Mouse (Mus musculus) heart, embryonic 11.5 days (tissue): ENCODE data around the gene Rmi2. TPM values are rescaled to one million over a fixed set of nuclear protein-coding genes. Genes with fewer than 3 reads are reported as not detected.

ENCODE experiments used
- ATAC-seq: fragments of 200-750 bp; cut with Nextera tagmentation; replicated peaks from 2 replicates; pipeline ENCODE4 v1.8.0; 2017; ENCODE audit warnings: moderate library complexity; ENCODE audit not compliant: insufficient number of reproducible peaks, low FRiP score, low TSS enrichment
- H3K27ac ChIP-seq: fragments of 300-500 bp; sonication (generic); 2 replicates; pipeline ENCODE4 v1.5.1; 2014; ENCODE audit warnings: mild to moderate bottlenecking, low read depth, low read length
- H3K27me3 ChIP-seq: fragments of 300-500 bp; sonication (generic); 2 replicates; pipeline ENCODE4 v1.6.1; 2014; ENCODE audit warnings: mild to moderate bottlenecking, low read length, mixed read lengths; ENCODE audit not compliant: control insufficient read depth, insufficient read depth
- H3K36me3 ChIP-seq: fragments of 300-500 bp; sonication (generic); 2 replicates; pipeline ENCODE4 v1.6.1; 2014; ENCODE audit warnings: mild to moderate bottlenecking, low read length, moderate library complexity, mixed read lengths; ENCODE audit not compliant: control insufficient read depth, insufficient read depth
- H3K4me1 ChIP-seq: fragments of 300-500 bp; sonication (generic); 2 replicates; pipeline ENCODE4 v1.6.1; 2014; ENCODE audit warnings: low read length; ENCODE audit not compliant: control insufficient read depth, insufficient read depth
- H3K4me2 ChIP-seq: fragments of 300-500 bp; sonication (generic); 2 replicates; pipeline ENCODE4 v1.6.1; 2014; ENCODE audit warnings: mild to moderate bottlenecking, moderate library complexity
- H3K4me3 ChIP-seq: fragments of 300-500 bp; sonication (generic); 2 replicates; pipeline ENCODE4 v1.5.1; 2014; ENCODE audit warnings: low read depth, low read length
- H3K9ac ChIP-seq: fragments of 300-500 bp; sonication (generic); 2 replicates; pipeline ENCODE4 v1.6.1; 2014; ENCODE audit warnings: mild to moderate bottlenecking, low read depth, low read length, moderate library complexity
- H3K9me3 ChIP-seq: fragments of 300-500 bp; sonication (generic); replicated peaks from 2 replicates; pipeline ENCODE4 v1.6.1; 2016; ENCODE audit warnings: low read length; ENCODE audit not compliant: control insufficient read depth
- WGBS: fragments of 180-500 bp; shearing (Covaris S2); extraction: QIAGEN DNeasy Blood & Tissue Kit; methylation state at CpG from one replicate; pipeline ENCODE4 v1.1.7; 2014; ENCODE audit not compliant: insufficient replicate concordance; 5-methylcytosine and 5-hydroxymethylcytosine counted together
- polyA plus RNA-seq: library from polyadenylated mRNA; unstranded; fragments of >200 nt; fragmentation: Nextera tagmentation; extraction: Ambion mirVana; gene quantifications from 2 replicates; pipeline ENCODE4 v1.2.1, GENCODE M21; 2014

Rmi2 gene
- 2.7 and 2.9 TPM in 2 replicates for polyA plus RNA-seq

DNA sequence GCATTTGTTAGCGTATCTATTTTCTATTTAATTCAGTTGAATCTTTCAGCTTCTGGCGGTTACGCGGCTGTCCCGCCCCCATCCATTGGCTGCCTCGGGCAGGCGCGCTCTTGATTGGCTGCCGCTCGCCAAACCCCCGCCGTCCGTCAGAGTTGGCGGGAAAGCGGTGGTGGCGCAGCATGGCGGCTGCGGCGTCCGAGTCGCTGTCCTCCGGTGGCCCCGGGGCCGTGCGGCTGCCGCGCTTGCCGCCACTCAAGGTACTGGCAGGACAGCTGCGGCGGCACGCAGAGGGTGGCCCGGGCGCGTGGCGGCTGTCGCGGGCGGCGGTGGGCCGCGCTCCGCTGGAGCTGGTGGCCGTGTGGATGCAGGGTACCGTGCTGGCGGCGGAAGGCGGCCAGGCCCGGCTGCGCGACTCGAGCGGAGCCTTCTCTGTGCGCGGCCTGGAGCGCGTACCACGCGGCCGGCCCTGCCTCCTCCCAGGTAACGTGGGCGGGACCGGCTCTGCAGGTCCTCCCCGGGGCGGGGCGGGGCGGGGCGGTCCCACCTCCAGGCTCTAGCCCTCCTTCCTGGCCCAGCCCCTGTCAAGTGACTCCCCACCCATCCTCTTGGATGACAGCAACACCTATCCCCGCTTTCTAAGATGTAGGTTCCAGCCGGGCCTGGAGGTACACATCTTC, at the start of gene Rmi2:
Gene Rmi2, plus strand, starts transcription at position 149 of the 677 bp plus-strand sequence.
- peak; percentile 92 for ATAC-seq
- Histone ChIP-seq H3K9ac (peak within 1 kb of the TSS; percentile 88), H3K4me3 (peak within 1 kb of the TSS; percentile 88), H3K27ac (peak within 1 kb of the TSS; percentile 88), H3K9me3 (no peaks in the 10 kb centered on the region), H3K27me3 (no peaks in the 10 kb centered on the region), H3K4me1 (peaks cover 27% of the 10 kb centered on the region), H3K36me3 (no peaks in the 10 kb centered on the region), H3K4me2 (peak within 1 kb of the TSS; percentile 94)
- WGBS: under 1% methylated on average over 69 of the region's 69 CpGs

DNA sequence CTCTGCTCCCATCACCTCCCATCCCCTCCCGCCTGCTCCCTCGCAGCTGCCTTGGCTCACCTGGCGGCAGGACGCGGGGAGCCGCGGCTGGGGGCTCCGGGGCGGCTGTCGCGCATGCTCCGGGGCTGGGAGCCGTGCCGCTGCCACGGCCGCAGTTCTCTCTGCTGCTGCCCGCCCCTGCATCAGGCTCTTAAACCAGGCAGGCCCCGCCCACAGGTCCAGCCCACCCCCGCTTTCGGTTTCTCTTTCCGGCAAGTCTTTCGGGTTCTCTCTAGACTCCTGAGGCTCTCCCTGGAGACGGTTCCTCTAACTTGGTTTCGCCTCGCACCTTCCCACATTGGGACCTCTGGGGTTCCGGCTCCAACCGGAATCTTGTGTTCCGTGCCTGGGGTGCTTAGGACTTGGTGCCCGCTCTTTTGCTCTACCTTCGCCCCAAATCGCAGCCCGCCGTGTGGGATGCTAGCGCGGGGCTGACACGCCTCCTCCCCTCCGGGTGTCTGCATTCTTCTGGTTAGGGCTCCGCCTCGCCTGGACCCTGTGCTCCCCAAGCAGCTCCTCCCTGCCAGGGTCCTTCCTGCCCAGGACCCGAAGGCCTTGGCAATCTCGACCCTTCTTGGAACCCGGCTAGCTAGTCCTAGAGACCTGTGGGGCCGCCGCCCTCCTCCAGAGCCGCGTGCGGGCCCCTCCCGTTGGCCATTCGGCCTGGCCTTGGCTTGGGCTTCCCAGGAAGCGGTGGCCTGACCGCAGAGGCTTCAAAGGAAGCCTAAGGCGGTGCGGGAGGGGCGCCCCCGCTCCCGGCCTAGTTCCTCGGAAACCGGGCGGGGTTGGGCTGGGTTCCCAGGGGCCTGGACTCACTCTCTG, 49.3 kb upstream of the Rmi2 start, which contains the start of gene Socs1:
Gene Socs1, minus strand, starts transcription at position 166 of the 861 bp plus-strand sequence.
- Histone ChIP-seq H3K9me3 (no peaks in the 10 kb centered on the region), H3K4me2 (peak within 1 kb of the TSS; percentile 92), H3K27ac (peak within 1 kb of the TSS; percentile 96), H3K27me3 (peaks cover 4% of the 10 kb centered on the region; the same call in 1 of the 2 replicates), H3K9ac (peak within 1 kb of the TSS; percentile 84), H3K36me3 (no peaks in the 10 kb centered on the region), H3K4me1 (peaks cover 48% of the 10 kb centered on the region), H3K4me3 (peak within 1 kb of the TSS; percentile 74)
- WGBS: under 1% methylated on average over 56 of the region's 59 CpGs
- ATAC-seq: peak; percentile 81

DNA sequence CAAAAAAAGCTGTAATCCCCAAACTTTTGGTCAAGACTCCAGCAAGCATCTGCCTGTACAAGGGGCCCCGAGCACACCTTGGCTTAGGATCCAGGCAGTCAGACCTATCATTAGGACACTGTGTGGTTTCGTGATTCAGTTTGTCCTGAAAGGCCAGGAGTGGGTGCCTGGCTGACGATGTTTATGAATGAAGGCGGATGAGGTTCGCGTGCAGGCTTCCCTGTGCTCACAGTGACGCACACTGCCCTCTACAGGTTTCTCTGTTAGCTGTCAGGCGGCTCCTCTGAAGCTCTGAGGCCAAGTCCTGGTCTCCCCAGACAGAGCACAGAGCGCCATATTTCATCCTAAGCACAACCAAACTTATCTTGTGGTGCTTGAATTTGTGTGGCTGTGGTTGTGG, 48.6 kb upstream of the Rmi2 start:
- H3K4me1 ChIP-seq: peaks cover 42% of the 10 kb centered on the region
- ATAC-seq: no peak
- peak overlapping the region; percentile 92 for H3K4me2 ChIP-seq
- WGBS: 3% methylated on average over 9 of the region's 9 CpGs
- H3K9ac ChIP-seq: peak overlapping the region; percentile 84
- H3K9me3 ChIP-seq: no peaks in the 10 kb centered on the region
- peak overlapping the region; percentile 96 for H3K27ac ChIP-seq
- H3K4me3 ChIP-seq: peak overlapping the region; percentile 74
- no peaks in the 10 kb centered on the region for H3K36me3 ChIP-seq
- H3K27me3 ChIP-seq: peaks cover 4% of the 10 kb centered on the region; the same call in 1 of the 2 replicates

DNA sequence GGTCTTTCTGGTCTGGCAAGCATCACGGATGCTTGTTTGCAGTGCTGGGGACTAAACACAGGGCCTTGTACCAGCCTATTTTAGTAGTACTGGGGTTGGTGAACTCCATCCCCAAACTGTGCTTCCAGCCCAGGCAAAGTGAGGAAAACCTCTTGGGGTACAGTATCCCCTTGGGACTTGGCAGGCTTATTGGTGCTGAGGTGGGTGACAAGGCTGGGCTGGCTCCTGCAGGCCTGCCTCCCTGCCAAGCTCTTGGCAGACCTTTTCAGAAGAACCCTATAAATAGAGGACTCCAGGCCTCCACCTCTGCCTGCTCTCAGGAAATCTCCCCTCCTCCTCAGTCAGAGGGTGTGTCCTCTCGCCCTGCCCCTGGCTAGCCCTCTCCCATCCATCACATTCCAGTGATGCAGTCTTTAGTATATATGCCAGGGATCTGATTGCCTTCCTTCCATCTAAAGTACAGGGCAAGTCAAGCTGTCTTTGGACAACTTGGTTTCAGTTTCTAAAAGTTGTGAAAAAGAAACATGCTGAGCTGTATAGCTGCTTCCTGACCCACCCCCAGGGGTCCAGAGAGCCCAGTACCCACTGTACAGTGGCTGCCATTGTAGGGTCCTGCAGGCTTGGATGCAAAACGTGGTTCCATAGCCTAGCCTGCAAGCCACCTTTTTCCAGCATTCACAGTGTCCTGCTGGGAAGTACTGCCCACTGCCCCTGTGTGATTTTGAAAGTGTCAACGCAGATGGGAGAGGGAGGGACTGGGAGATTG, 47.9 kb upstream of the Rmi2 start:
- H3K4me2 ChIP-seq: peak overlapping the region; percentile 92; the same call in 1 of the 2 replicates
- no peaks in the 10 kb centered on the region for H3K9me3 ChIP-seq
- 46% methylated on average over 4 of the region's 4 CpGs for WGBS
- no peaks in the 10 kb centered on the region for H3K36me3 ChIP-seq
- H3K27me3 ChIP-seq: peaks cover 4% of the 10 kb centered on the region; the same call in 1 of the 2 replicates
- no peak for ATAC-seq
- peaks cover 35% of the 10 kb centered on the region for H3K4me1 ChIP-seq
- no peak overlapping the region for H3K4me3 ChIP-seq
- H3K27ac ChIP-seq: no peak overlapping the region
- no peak overlapping the region for H3K9ac ChIP-seq

DNA sequence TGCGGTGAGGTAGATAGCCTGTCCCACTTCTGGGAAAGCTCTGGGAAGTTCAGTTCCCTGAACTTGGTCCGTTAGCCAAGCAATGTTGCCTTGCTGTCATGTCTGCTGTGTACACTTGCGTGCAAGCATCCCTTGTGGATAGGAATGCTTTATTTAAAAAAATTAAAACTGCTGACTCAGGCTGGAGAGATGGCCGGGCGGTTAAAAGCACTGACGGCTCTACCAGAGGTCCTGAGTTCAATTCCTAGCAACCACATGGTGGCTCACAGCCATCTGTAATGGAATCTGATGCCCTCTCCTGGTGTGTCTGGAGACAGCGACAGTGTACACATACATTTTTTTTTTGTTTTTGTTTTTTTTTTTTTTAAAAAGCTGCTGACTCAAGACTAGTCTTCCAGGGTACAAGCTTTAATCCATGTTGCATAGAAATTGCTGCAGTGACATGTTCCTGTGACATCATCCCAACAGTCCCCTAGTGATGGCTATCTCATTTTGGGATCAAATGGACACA, 47.3 kb upstream of the Rmi2 start:
- no peak overlapping the region for H3K27ac ChIP-seq
- no peaks in the 10 kb centered on the region for H3K9me3 ChIP-seq
- 75% methylated on average over 7 of the region's 7 CpGs for WGBS
- H3K4me2 ChIP-seq: no peak overlapping the region
- H3K27me3 ChIP-seq: peaks cover 4% of the 10 kb centered on the region; the same call in 1 of the 2 replicates
- peaks cover 28% of the 10 kb centered on the region for H3K4me1 ChIP-seq
- no peak overlapping the region for H3K4me3 ChIP-seq
- no peak for ATAC-seq
- no peak overlapping the region for H3K9ac ChIP-seq
- H3K36me3 ChIP-seq: no peaks in the 10 kb centered on the region

DNA sequence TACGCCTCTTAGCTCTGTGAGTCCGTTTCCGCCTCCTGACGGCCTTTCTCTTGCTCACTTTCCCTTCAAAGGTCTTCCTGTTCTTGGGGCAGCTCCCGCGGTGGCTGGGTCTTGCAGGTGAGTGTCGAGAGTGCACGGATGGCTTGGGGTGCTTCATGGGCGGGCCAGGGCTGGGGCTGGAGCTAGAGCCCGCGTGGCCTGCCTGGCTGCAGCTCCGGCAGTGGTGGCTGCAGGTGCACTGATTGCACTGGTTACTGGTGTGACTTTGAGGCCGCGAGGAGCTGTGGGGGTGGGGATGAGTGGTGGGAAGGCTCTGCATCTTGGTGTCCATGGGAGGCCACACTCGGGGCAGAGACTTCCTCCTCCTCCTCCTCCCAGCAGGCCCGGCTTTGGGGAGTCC, 46.6 kb upstream of the Rmi2 start, which contains the start of gene Tnp2:
Gene Tnp2, minus strand, starts transcription at position 390 of the 400 bp plus-strand sequence.
- 51% methylated on average over 16 of the region's 16 CpGs for WGBS
- Histone ChIP-seq H3K36me3 (no peaks in the 10 kb centered on the region), H3K27me3 (peaks cover 4% of the 10 kb centered on the region; the same call in 1 of the 2 replicates), H3K4me3 (no peak within 1 kb of the TSS), H3K9ac (no peak within 1 kb of the TSS), H3K27ac (no peak within 1 kb of the TSS), H3K4me1 (peaks cover 22% of the 10 kb centered on the region), H3K4me2 (no peak within 1 kb of the TSS), H3K9me3 (no peaks in the 10 kb centered on the region)
- no peak for ATAC-seq

DNA sequence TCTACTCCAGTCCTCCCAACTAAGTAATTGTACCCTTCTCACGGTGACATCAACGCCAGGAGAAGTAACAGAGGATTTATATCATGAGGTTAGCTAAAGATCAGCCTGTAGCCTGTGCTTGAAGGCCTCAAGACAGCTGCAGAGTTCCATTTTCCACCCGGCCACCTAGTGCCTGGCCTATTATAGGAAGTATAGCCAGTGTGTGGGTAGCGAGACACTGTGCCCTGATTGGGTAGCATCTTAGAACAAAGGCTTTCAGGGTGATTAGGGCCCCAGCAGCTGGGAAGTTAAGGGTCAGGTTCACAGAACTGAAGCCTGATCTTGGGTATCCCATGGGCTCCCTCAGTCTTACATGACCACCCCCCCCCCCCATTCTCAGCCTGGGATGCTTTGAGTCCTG, 46.0 kb upstream of the Rmi2 start:
- Histone ChIP-seq H3K36me3 (no peaks in the 10 kb centered on the region), H3K27me3 (peaks cover 4% of the 10 kb centered on the region; the same call in 1 of the 2 replicates), H3K27ac (no peak overlapping the region), H3K4me3 (no peak overlapping the region), H3K4me1 (peaks cover 18% of the 10 kb centered on the region), H3K9ac (no peak overlapping the region), H3K9me3 (no peaks in the 10 kb centered on the region), H3K4me2 (no peak overlapping the region)
- ATAC-seq: no peak
- 72% methylated on average over 4 of the region's 4 CpGs for WGBS

DNA sequence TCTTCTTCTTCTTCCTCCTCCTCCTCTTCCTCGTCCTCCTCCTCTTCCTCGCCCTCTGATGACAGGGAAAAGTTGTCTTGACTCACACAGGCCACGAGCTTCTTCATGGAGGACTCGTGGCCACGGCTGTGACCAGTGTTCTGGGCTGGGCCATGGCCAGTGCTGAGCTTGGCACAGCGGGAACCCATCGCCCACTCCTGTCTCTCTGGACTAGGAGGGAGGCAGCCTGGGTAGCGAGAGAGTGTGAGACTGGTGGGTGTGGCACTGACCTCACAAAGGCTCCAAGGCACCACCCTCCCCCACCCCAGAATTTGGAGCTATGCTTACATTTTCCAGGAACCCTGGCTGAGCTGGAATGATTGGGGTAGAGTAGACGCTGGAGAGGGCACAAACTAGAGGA, 44.2 kb upstream of the Rmi2 start, which contains the start of gene Prm3:
Gene Prm3, minus strand, starts transcription at position 213 of the 400 bp plus-strand sequence.
- Histone ChIP-seq H3K4me2 (no peak within 1 kb of the TSS), H3K36me3 (no peaks in the 10 kb centered on the region), H3K27me3 (peaks cover 13% of the 10 kb centered on the region), H3K9ac (no peak within 1 kb of the TSS), H3K4me1 (peaks cover 10% of the 10 kb centered on the region), H3K4me3 (no peak within 1 kb of the TSS), H3K9me3 (no peaks in the 10 kb centered on the region), H3K27ac (no peak within 1 kb of the TSS)
- ATAC-seq: no peak
- WGBS: 58% methylated on average over 9 of the region's 9 CpGs
